Mouse (Mus musculus) kidney, embryonic 15.5 days (tissue): ENCODE data around the gene Gm609. TPM values are rescaled to one million over a fixed set of nuclear protein-coding genes. Genes with fewer than 3 reads are reported as not detected.
A peak's percentile ranks its signal among the peaks of the same experiment; 100 is the strongest.
"Not testable (repeated sequence)": the region's sequence is repeated elsewhere in the genome, so short reads cannot be mapped to it uniquely, and the experiment has no call there.

ENCODE experiments used
- ATAC-seq: fragments of 200-750 bp; cut with Nextera tagmentation; replicated peaks from 2 replicates; pipeline ENCODE4 v1.8.0; 2017; ENCODE audit warnings: moderate TSS enrichment; ENCODE audit not compliant: low FRiP score
- H3K27ac ChIP-seq: fragments of 300-500 bp; sonication (generic); 2 replicates; pipeline ENCODE4 v1.5.1; 2015; ENCODE audit warnings: mild to moderate bottlenecking, inconsistent platforms
- H3K27me3 ChIP-seq: fragments of 300-500 bp; sonication (generic); 2 replicates; pipeline ENCODE4 v1.6.1; 2015; ENCODE audit warnings: inconsistent platforms
- H3K36me3 ChIP-seq: fragments of 300-500 bp; sonication (generic); 2 replicates; pipeline ENCODE4 v1.6.1; 2015; ENCODE audit warnings: inconsistent platforms
- H3K4me1 ChIP-seq: fragments of 300-500 bp; sonication (generic); 2 replicates; pipeline ENCODE4 v1.6.1; 2015; ENCODE audit warnings: inconsistent platforms
- H3K4me2 ChIP-seq: fragments of 300-500 bp; sonication (generic); 2 replicates; pipeline ENCODE4 v1.6.1; 2015; ENCODE audit warnings: moderate library complexity, mild to moderate bottlenecking, inconsistent platforms
- H3K4me3 ChIP-seq: fragments of 300-500 bp; sonication (generic); replicated peaks from 2 replicates; pipeline ENCODE4 v1.5.1; 2015; ENCODE audit warnings: mild to moderate bottlenecking, inconsistent platforms
- H3K9ac ChIP-seq: fragments of 300-500 bp; sonication (generic); 2 replicates; pipeline ENCODE4 v1.6.1; 2015; ENCODE audit warnings: mild to moderate bottlenecking, inconsistent platforms
- H3K9me3 ChIP-seq: fragments of 300-500 bp; sonication (generic); replicated peaks from 2 replicates; pipeline ENCODE4 v1.6.1; 2016; ENCODE audit warnings: inconsistent platforms
- WGBS: fragments of 180-500 bp; shearing (Covaris S2); methylation state at CpG from one replicate; pipeline ENCODE4 v1.1.7; 2015; ENCODE audit warnings: mixed read lengths; 5-methylcytosine and 5-hydroxymethylcytosine counted together
- polyA plus RNA-seq: library from polyadenylated mRNA; unstranded; fragments of >200 nt; fragmentation: Nextera tagmentation; extraction: Ambion mirVana; gene quantifications from 2 replicates; pipeline ENCODE4 v1.2.1, GENCODE M21; 2015

Gene Gm609
- polyA plus RNA-seq, 1 experiment from 2014 or later = 0.61 TPM

DNA sequence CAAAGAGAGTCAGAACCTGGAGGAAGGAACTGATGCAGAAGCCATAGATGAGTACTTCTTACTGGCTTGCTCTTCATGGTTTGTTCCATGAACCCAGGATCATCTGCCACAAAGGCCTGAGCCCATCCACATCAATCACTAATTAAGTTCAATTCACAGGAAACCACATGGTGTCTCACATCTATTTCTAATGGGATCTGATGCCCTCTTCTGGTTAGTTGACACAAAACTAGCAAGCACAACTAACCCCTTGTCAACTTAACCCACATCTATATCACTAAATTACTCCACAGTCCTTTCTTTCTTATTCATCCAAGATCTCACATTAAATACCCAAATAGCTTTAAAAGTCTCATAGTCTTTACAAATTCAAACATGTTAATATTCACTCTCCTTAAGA lies 79.3 kb downstream of the Gm609 start:
- no peak overlapping the region for H3K27ac ChIP-seq
- no peaks in the 10 kb centered on the region for H3K27me3 ChIP-seq
- H3K9me3 ChIP-seq = no peaks in the 10 kb centered on the region
- H3K9ac ChIP-seq = no peak overlapping the region
- no peaks in the 10 kb centered on the region for H3K4me1 ChIP-seq
- H3K4me3 ChIP-seq = no peak overlapping the region
- H3K36me3 ChIP-seq = no peaks in the 10 kb centered on the region
- ATAC-seq = no peak
- no peak overlapping the region for H3K4me2 ChIP-seq

DNA sequence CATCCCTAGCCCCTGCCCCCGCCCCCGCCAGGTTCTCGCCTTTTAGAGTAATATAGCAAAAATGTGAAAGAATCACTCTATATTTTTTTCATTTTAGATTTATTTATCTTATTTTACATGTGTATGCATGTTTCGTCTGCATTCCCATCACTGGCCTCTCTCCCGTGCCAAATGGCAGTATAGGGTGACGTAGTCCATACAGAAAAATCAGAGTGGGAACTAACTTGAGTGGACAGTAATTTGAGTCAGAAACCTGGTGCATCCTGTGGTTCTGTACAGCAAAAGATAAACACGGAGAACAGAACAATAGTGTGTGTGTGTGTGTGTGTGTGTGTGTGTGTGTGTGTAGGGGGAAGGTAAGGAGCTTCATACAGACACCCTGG lies 83.7 kb downstream of the Gm609 start:
- H3K9me3 ChIP-seq, H3K9ac ChIP-seq, H3K4me1 ChIP-seq, H3K27me3 ChIP-seq, H3K36me3 ChIP-seq, H3K27ac ChIP-seq: not testable (repeated sequence)
- H3K4me3 ChIP-seq = peak overlapping the region; percentile 51
- ATAC-seq = 0 out of 2 replicates have a peak, but pooled peaks have one; percentile 34
- 32% methylated on average over 7 of the region's 7 CpGs for WGBS
- peak overlapping the region; percentile 66 for H3K4me2 ChIP-seq

DNA sequence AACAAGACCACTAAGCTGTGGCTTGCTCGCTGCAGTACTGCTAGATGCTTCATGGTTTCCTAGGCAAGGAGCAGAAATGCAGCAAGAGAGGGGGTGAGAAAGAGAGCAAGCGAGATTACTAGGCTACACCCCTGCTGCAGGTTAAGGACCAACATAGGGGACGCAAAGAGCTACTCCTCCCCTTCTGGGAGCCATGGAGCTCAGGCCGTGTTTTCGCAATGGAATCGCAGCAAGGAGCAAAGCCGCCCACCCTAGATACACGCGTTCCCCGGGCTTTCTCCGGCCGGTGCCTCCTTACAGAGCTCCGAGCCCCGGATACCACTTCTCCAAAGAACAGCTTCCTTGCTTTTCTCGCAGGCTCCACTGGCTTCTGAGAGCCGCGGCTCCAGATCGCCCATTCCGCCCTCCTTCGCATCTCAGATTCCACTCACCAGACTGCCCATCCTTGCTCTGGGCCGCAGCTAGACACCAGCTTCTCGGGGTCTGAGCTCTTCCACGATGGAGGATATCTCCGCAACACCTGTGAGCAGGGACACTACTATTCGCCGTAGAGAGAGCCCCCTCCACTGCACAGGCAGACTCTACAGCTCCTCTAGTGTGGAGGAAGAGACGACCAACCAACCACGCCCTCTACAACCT lies 84.2 kb downstream of the Gm609 start, which contains the start of gene Cd200:
Cd200 (minus strand) TSS at position 629 of the 639 bp plus-strand sequence.
- H3K27ac ChIP-seq = peak within 1 kb of the TSS; percentile 55
- under 1% methylated on average over 28 of the region's 28 CpGs for WGBS
- no peaks in the 10 kb centered on the region for H3K36me3 ChIP-seq
- H3K4me3 ChIP-seq = peak within 1 kb of the TSS; percentile 51
- 0 out of 2 replicates have a peak, but pooled peaks cover 3% of the 10 kb centered on the region for H3K4me1 ChIP-seq
- no peaks in the 10 kb centered on the region for H3K27me3 ChIP-seq
- peak within 1 kb of the TSS; percentile 35 for H3K9ac ChIP-seq
- H3K4me2 ChIP-seq = peak within 1 kb of the TSS; percentile 66
- H3K9me3 ChIP-seq = no peaks in the 10 kb centered on the region
- ATAC-seq = peak; percentile 93

DNA sequence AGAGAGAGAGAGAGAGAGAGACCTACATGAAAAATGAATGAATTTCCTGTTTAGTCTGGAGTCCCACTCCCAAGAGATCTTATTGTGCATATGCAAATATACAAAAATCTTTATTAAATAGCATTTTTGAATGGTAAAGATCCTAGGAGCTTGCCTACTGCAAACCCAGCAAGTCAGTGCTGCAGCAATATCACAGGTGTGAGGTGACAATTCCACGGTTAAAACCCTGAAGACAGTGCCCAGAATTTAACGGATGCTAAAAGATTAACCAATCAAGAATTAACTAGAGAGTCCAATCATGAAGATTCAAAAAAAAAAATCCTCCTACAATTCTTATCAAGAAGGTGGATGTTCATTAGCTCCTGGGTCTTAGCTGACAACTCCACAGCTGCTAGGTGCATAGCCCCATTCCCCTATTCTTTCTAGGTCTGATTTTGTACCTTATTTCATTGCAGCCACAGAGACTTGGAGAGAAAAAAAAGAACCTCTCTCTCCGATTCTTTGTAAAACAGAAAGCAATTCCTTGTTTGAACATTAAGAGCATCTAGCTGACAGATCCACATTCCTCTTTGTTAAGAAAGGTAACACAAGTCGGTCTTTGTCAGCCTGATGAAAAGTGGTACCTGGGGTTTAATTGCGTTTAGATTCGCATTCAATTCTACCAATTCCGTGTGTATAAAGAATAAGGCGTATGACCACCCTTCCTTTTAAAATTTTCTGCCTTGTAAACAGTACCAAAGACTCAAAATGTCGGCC lies 84.9 kb downstream of the Gm609 start:
- Histone ChIP-seq H3K4me3 (peak overlapping the region; percentile 51), H3K27ac (peak overlapping the region; percentile 55; the same call in 1 of the 2 replicates), H3K9me3 (no peaks in the 10 kb centered on the region), H3K4me2 (peak overlapping the region; percentile 66), H3K27me3 (no peaks in the 10 kb centered on the region), H3K9ac (peak overlapping the region; percentile 35), H3K4me1 (0 out of 2 replicates have a peak, but pooled peaks cover 3% of the 10 kb centered on the region), H3K36me3 (no peaks in the 10 kb centered on the region)
- WGBS = 35% methylated on average over 9 of the region's 9 CpGs
- no peak for ATAC-seq

DNA sequence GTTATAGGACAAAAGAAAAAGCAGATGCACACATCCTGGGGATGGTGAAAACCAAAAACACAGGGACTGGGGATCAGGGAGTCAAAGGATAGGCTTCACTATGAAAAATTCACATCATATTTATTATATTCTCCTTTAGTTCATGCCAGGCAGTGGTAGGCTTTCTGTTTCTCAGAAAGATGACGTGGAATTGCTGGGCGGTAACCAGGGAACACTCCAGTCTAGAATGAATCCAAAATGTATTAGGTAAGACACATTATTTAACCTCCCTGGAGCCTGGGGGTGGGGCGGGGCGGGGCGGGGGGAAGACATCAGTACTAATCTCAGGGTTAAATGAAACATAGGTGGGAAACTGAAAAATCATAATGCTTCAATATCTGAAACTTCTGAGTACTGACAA lies 85.7 kb downstream of the Gm609 start:
- no peaks in the 10 kb centered on the region for H3K27me3 ChIP-seq
- ATAC-seq = no peak
- H3K4me3 ChIP-seq = no peak overlapping the region
- H3K36me3 ChIP-seq = no peaks in the 10 kb centered on the region
- 90% methylated on average over 5 of the region's 5 CpGs for WGBS
- H3K9me3 ChIP-seq = no peaks in the 10 kb centered on the region
- H3K9ac ChIP-seq = no peak overlapping the region
- H3K27ac ChIP-seq = no peak overlapping the region
- peak overlapping the region; percentile 66; the same call in 1 of the 2 replicates for H3K4me2 ChIP-seq
- H3K4me1 ChIP-seq = 0 out of 2 replicates have a peak, but pooled peaks cover 3% of the 10 kb centered on the region

DNA sequence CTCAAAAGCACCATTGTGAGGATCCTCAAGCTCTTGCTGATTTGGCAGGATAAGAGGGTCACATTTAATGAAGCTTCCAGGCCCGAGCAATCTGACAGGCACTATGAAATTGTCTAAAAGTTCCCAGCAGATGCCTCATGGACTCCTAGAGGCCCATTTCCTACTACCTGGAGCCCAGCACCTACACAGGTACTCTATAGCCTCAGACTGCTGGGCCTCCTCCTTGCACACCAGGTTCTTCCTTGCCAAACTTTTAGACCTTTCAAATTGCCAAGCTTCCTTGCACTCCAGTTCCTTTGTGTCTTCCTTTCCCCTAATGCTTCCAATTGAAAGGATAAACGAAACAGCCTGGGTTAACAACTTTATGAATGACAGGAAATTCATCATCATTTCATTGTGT lies 89.8 kb downstream of the Gm609 start:
- 74% methylated on average over 2 of the region's 2 CpGs for WGBS
- ATAC-seq = no peak
- H3K9ac ChIP-seq = no peak overlapping the region
- H3K36me3 ChIP-seq = no peaks in the 10 kb centered on the region
- 0 out of 2 replicates have a peak, but pooled peaks cover 2% of the 10 kb centered on the region for H3K4me1 ChIP-seq
- H3K4me3 ChIP-seq = no peak overlapping the region
- H3K4me2 ChIP-seq = no peak overlapping the region
- H3K27ac ChIP-seq = no peak overlapping the region
- H3K9me3 ChIP-seq = no peaks in the 10 kb centered on the region
- H3K27me3 ChIP-seq = no peaks in the 10 kb centered on the region

DNA sequence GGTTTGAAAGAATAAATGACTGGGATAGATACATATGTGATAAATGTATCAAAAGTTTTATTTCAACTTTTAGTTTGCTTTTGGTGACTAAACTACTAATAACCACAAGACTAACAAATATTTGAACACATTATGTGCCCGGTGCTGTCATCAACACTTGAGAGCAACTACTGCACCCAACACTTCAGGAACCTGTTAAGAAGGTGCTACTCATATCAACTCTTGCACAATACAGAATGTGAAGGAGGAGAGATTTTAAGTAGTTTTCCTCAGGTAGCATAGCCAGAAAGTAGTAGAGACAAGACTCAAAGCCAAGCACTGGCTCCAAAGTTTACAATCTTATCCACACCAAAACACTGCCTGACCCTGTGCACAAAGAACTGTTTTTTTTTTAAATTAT lies 90.7 kb downstream of the Gm609 start:
- H3K27me3 ChIP-seq = no peaks in the 10 kb centered on the region
- no peaks in the 10 kb centered on the region for H3K36me3 ChIP-seq
- WGBS = 95% methylated on average over 1 of the region's 1 CpGs
- no peaks in the 10 kb centered on the region for H3K4me1 ChIP-seq
- no peak overlapping the region for H3K27ac ChIP-seq
- H3K9ac ChIP-seq = no peak overlapping the region
- H3K4me2 ChIP-seq = no peak overlapping the region
- no peak for ATAC-seq
- no peak overlapping the region for H3K4me3 ChIP-seq
- H3K9me3 ChIP-seq = no peaks in the 10 kb centered on the region

DNA sequence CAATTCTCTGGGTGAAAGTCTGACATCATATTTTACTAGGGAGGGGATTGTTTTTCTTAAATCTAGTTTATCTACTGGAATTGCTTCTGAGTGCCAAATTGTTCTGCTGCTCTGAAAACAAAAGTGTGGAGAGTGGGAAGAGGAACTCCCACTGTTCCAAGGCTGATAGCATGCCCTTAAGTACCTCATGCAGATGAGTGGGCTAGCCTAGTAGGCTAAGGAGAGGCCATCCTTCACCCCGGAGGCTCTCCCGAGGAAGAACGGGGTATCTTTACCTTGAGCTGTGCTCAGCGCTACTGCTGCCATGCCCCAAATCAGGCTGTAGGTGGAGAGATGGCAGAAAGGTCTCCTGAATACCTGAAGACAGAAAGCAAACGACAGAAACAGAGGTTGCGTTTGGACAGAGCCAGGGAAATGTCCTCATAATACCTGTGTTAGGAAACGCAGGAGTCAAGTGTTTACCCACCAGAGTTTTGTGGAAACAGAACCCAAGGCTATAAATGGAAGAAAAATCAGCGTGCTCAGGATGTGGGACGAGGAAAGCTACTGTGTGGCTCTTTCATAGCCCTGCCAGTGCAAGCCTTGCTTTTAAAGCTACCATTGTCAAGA lies 92.7 kb downstream of the Gm609 start:
- Histone ChIP-seq H3K9ac (no peak overlapping the region), H3K27me3 (no peaks in the 10 kb centered on the region), H3K4me3 (no peak overlapping the region), H3K4me1 (no peaks in the 10 kb centered on the region), H3K9me3 (no peaks in the 10 kb centered on the region), H3K27ac (no peak overlapping the region), H3K36me3 (no peaks in the 10 kb centered on the region), H3K4me2 (no peak overlapping the region)
- no peak for ATAC-seq
- 61% methylated on average over 9 of the region's 9 CpGs for WGBS

DNA sequence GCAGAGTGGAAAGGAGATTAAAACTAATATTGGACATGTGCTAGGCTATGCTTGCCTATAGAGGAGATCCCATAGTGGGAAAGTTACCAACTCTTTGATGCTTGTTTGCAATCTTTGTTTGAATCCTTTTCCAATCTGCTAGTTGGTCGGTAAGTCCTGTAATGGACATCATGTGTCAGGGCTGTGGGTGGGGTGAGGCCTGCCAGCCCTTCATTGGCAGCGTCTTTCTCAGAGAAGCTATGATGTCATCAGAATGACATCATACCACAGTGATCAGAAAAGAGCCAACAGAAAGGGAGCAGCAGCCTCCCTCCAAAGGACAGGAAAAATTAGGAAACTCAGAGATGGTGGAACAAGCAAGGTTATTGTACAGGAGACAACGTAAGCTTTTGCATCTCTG lies 93.4 kb downstream of the Gm609 start:
- 76% methylated on average over 3 of the region's 3 CpGs for WGBS
- Histone ChIP-seq H3K9ac (no peak overlapping the region), H3K27me3 (no peaks in the 10 kb centered on the region), H3K36me3 (no peaks in the 10 kb centered on the region), H3K4me2 (no peak overlapping the region), H3K4me3 (no peak overlapping the region), H3K4me1 (no peaks in the 10 kb centered on the region), H3K27ac (no peak overlapping the region), H3K9me3 (no peaks in the 10 kb centered on the region)
- ATAC-seq = no peak

DNA sequence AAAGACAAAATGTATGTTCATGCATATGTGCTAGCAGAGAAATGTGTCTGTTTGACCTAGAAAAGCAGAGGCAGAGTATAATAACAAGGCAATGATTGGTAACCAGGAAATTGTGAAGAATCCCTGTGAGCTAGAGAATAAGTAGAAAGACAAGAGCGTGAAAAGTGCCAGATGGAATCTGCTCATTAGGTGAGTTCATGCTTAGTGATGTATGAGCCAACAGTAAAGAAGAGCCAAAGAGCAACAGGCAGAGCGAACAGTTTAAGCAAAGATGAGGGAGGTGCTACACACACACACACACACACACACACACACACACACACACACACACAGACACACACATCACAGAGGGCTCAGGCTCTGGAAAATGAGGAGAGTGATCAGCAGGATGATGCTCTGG lies 95.3 kb downstream of the Gm609 start:
- Histone ChIP-seq H3K27ac (no peak overlapping the region), H3K4me3 (no peak overlapping the region), H3K4me2 (no peak overlapping the region), H3K4me1 (no peaks in the 10 kb centered on the region), H3K36me3 (no peaks in the 10 kb centered on the region), H3K9ac (no peak overlapping the region), H3K9me3 (no peaks in the 10 kb centered on the region), H3K27me3 (no peaks in the 10 kb centered on the region)
- WGBS = 72% methylated on average over 2 of the region's 2 CpGs
- ATAC-seq = no peak

DNA sequence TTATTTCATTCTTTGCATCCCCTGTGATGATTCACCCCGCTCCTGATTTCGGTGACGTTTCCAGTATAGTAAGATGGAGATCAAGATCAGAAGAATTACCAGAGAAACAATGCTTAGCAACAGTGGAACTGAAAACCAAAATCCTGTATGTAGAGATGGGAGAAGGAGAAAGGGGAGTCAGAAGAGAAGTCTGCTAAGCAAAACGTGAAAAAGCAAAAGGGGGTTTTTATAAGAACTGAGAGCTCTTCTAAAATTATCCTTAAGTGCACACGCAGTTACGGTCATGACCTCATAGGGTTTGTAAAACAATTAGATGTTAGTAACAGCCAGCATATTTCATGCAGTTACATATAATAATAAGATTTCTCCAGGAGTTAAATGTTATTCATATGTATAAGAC lies 100.5 kb downstream of the Gm609 start:
- Histone ChIP-seq H3K27me3 (no peaks in the 10 kb centered on the region), H3K36me3 (no peaks in the 10 kb centered on the region), H3K27ac (no peak overlapping the region), H3K4me3 (no peak overlapping the region), H3K9ac (no peak overlapping the region), H3K4me2 (no peak overlapping the region), H3K9me3 (no peaks in the 10 kb centered on the region), H3K4me1 (0 out of 2 replicates have a peak, but pooled peaks cover 3% of the 10 kb centered on the region)
- WGBS = 88% methylated on average over 6 of the region's 6 CpGs
- ATAC-seq = no peak

DNA sequence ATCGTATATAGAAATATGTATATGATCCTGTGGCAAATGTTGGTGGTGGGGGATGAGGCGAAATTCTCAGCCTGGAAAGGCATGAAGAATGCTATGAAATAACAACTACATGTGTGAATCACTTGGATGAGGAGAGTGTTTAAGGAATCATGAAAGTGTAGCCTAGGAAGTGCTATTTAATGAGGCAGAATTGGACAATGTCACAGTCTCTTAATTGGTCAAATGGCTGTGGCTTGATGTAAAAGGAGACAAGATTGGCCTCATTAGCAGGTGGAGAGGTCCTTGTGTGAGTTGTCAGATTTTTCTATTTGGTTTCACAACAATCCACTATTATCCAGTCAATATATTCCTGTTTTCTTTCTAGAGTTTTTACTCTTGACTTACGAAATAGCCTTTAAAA lies 101.1 kb downstream of the Gm609 start:
- Histone ChIP-seq H3K4me3 (no peak overlapping the region), H3K36me3 (no peaks in the 10 kb centered on the region), H3K9me3 (no peaks in the 10 kb centered on the region), H3K9ac (no peak overlapping the region), H3K4me1 (0 out of 2 replicates have a peak, but pooled peaks cover 3% of the 10 kb centered on the region), H3K4me2 (no peak overlapping the region), H3K27ac (no peak overlapping the region), H3K27me3 (no peaks in the 10 kb centered on the region)
- WGBS = 87% methylated on average over 3 of the region's 3 CpGs
- ATAC-seq = no peak
